Mouse (Mus musculus) v-Abl transformed pro-B cells (cell line): ENCODE measurements around the gene Mup3.
"Not testable (repeated sequence)": the region's sequence is repeated elsewhere in the genome, so short reads cannot be mapped to it uniquely, and the experiment has no call there.

ENCODE experiments used
- in situ Hi-C, 2 experiments: fragments of 400-800 bp; cut with MboI; formaldehyde crosslinking; loops; one replicate each; pipeline ENCODE4 v1.15.1; 2025; ENCODE audit not compliant: unreplicated experiment in 2 of 2

Gene Mup3

GRCm38 (mm10) chr4:62087241-62087640, at the start of gene Mup3:
Gene Mup3, minus strand, starts transcription at chr4:62087342.
- in situ Hi-C loops, result no loop called here

GRCm38 (mm10) chr4:62133706-62134105, 46.6 kb upstream of the Mup3 start:
- in situ Hi-C loops, result no loop called here

DNA sequence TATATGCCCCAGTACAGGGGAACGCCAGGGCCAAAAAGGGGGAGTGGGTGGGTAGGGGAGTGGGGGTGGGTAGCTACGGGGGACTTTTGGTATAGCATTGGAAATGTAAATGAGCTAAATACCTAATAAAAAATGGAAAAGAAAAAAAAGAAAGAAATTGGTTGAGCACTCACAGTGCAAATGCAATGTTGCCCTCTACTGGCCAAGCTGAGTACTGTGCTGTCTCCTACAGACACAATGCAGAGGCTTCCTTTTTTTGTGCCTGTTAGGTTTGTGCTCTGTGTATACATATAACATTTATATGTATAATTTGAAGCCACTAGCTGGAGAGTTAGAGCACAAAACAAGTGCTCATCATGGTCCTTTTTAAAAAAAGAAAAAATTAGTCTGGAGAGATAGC, 16.2 kb upstream of the Mup3 start:
- in situ Hi-C loops, result not testable (repeated sequence)

- in situ Hi-C loops, result no loop called here
Measured at GRCm38 (mm10) chr4:62087953-62088352, 811 bp upstream of the Mup3 start.

DNA sequence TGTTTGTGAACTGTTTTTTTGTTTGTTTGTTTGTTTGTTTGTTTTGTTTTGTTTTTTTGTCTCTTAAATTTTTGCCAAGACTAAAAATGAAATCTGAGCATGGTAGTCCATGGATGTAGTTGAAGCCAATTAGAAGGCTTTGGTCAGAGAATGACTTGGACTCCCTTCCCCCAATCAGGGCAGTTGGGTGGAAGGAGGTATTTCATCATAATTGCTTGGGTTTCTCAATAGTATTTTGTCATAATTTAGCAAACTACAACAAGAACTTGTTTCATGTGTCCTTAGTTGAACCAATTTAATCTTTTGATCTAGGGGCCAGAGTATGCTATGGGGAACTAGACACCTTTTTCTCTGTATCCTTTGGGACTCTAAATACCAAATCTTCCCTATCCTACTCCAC, 4.4 kb downstream of the Mup3 start:
- in situ Hi-C loops, result no loop called here

- in situ Hi-C loops, result no loop called here
Measured at GRCm38 (mm10) chr4:62075126-62075525, 12.0 kb downstream of the Mup3 start.

GRCm38 (mm10) chr4:62054780-62055179, 32.4 kb downstream of the Mup3 start:
- in situ Hi-C loops, result loop anchor here in 1 of 2 experiments (10.0 kb wide), 1 partner anchor 100 kb away; no protein-coding TSS in a partner anchor

GRCm38 (mm10) chr4:62054058-62054457, 33.1 kb downstream of the Mup3 start, which contains the start of gene Mup20:
Gene Mup20, minus strand, starts transcription at chr4:62054158.
- in situ Hi-C loops, result loop anchor here in 1 of 2 experiments (10.0 kb wide), 1 partner anchor 99 kb away; no protein-coding TSS in a partner anchor
